ENCODE assay signal across 8 mouse cellular contexts in the genomic region with DNA sequence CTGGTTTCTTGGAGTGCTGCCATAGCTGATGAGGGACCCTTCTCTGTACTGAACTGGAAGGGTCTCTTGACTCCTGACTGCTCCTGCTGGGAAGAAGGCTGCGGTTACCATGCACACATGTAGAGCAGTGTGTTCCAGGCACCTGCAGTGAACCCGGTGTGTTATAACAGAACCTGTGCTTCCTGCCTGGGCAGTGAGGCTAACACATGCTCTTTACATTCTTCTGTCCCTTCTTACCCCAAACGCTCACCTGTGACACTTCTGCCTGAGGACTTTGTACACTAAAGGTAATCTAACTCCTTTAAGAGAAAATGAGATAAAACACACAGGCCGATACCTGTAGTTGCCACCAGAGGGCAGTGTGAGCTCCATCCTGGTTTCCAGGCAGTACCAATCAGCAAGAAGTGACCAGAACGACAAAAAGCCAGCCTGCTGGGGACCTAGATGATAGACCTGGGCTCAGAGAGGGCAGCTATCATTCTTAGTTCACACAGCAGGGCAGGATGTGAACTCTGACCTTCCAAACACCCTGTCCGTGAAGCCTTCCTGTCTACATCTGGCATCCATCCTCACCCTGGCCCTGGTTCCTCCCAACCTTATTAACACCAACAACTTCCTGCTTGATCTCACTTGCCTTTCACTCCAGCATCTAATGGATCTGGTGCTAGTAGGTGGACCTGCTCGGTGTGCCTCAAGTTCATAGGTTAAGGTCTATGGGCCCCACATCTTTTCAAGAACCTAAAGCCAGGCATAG. TPM values are rescaled to one million over a fixed set of nuclear protein-coding genes. Genes with fewer than 3 reads are reported as not detected.
DNase-seq lines count a peak whose midpoint lies in the region; ATAC-seq lines count a peak whose summit lies in the region.

No protein-coding gene starts in this region.

- ATAC-seq in midbrain, embryonic 16.5 days, result no peak
- ATAC-seq in intestine, embryonic 14.5 days (replicated peaks; ENCODE audit: low FRiP score, low TSS enrichment, low read depth), result no peak
- no peak for ATAC-seq in midbrain, embryonic 14.5 days (ENCODE audit: low FRiP score, low TSS enrichment)

- peaks cover 14% of the 10 kb centered on the region for H3K4me1 ChIP-seq in midbrain, embryonic 10.5 days
- H3K4me1 ChIP-seq in midbrain, embryonic 16.5 days (ENCODE audit: control insufficient read depth, insufficient read depth, low read length), result peaks cover 2% of the 10 kb centered on the region; the same call in 1 of the 2 replicates
- 0 out of 2 replicates have a peak, but pooled peaks cover 9% of the 10 kb centered on the region for H3K4me1 ChIP-seq in intestine, embryonic 14.5 days (replicated peaks; ENCODE audit: control insufficient read depth, insufficient read depth, low read length)
- peaks cover 7% of the 10 kb centered on the region for H3K4me1 ChIP-seq in midbrain, embryonic 14.5 days (ENCODE audit: control insufficient read depth, insufficient read depth, low read length)

- H3K4me2 ChIP-seq in midbrain, embryonic 16.5 days (ENCODE audit: low read length), result no peak overlapping the region
- no peak overlapping the region for H3K4me2 ChIP-seq in intestine, embryonic 14.5 days (ENCODE audit: low read length)
- H3K4me2 ChIP-seq in midbrain, embryonic 14.5 days (ENCODE audit: low read length), result no peak overlapping the region

- H3K4me3 ChIP-seq in midbrain, embryonic 10.5 days, result no peak overlapping the region
- H3K4me3 ChIP-seq in midbrain, embryonic 16.5 days (ENCODE audit: low read depth, low read length), result no peak overlapping the region
- no peak overlapping the region for H3K4me3 ChIP-seq in intestine, embryonic 14.5 days (ENCODE audit: low read depth, low read length)
- no peak overlapping the region for H3K4me3 ChIP-seq in midbrain, embryonic 14.5 days (replicated peaks; ENCODE audit: low read depth, low read length)

- no peaks in the 10 kb centered on the region for H3K27me3 ChIP-seq in midbrain, embryonic 10.5 days (ENCODE audit: low read depth, poor library complexity, severe bottlenecking)
- no peaks in the 10 kb centered on the region for H3K27me3 ChIP-seq in midbrain, embryonic 16.5 days (ENCODE audit: control insufficient read depth, insufficient read depth, low read depth, low read length)
- H3K27me3 ChIP-seq in intestine, embryonic 14.5 days (replicated peaks; ENCODE audit: control insufficient read depth, insufficient read depth, low read length), result no peaks in the 10 kb centered on the region
- no peaks in the 10 kb centered on the region for H3K27me3 ChIP-seq in midbrain, embryonic 14.5 days (ENCODE audit: control insufficient read depth, insufficient read depth, low read length)

- intact Hi-C loops in left cerebral cortex, postnatal 14 days (cut with DNase I), result loop anchor here (5.0 kb wide), 1 partner anchor 68 kb away; no protein-coding TSS in a partner anchor

- H3K9ac ChIP-seq in midbrain, embryonic 16.5 days (ENCODE audit: low read depth, low read length), result no peak overlapping the region
- no peak overlapping the region for H3K9ac ChIP-seq in intestine, embryonic 14.5 days (ENCODE audit: low read length)
- H3K9ac ChIP-seq in midbrain, embryonic 14.5 days (replicated peaks; ENCODE audit: low read length), result no peak overlapping the region

- peak; percentile 72 for DNase-seq in midbrain, embryonic 10.5 days (ENCODE audit: low spot score)
- DNase-seq in cerebellum, postnatal 36 days, result peak; percentile 82 to 88
- DNase-seq in frontal cortex, postnatal 36 days (ENCODE audit: low spot score in 2 of 2), result peak; percentile 76 to 91
- DNase-seq in intestine, embryonic 14.5 days (ENCODE audit: low spot score), result peak; percentile 94
- peak; percentile 83 to 87 for DNase-seq in left cerebral cortex, postnatal 14 days (ENCODE audit: low spot score in 2 of 2)
- DNase-seq in midbrain, embryonic 14.5 days, result peak; percentile 88
- peak; percentile 63 to 64 for DNase-seq in spleen, postnatal 36 days (ENCODE audit: low spot score in 2 of 2)

- WGBS in midbrain, embryonic 10.5 days, result 35% methylated on average over 7 of the region's 7 CpGs
- 31% methylated on average over 7 of the region's 7 CpGs for WGBS in midbrain, embryonic 16.5 days
- WGBS in intestine, embryonic 14.5 days, result 30% methylated on average over 7 of the region's 7 CpGs
- 37% methylated on average over 7 of the region's 7 CpGs for WGBS in midbrain, embryonic 14.5 days

- H3K27ac ChIP-seq in midbrain, embryonic 10.5 days (replicated peaks), result peak overlapping the region; percentile 61
- no peak overlapping the region for H3K27ac ChIP-seq in midbrain, embryonic 16.5 days (ENCODE audit: low read length)
- no peak overlapping the region for H3K27ac ChIP-seq in intestine, embryonic 14.5 days (ENCODE audit: low read depth)
- no peak overlapping the region for H3K27ac ChIP-seq in midbrain, embryonic 14.5 days (replicated peaks; ENCODE audit: low read depth, low read length)

- no peaks in the 10 kb centered on the region for H3K36me3 ChIP-seq in midbrain, embryonic 10.5 days
- no peaks in the 10 kb centered on the region for H3K36me3 ChIP-seq in midbrain, embryonic 16.5 days (ENCODE audit: control insufficient read depth, insufficient read depth, low read length)
- no peaks in the 10 kb centered on the region for H3K36me3 ChIP-seq in intestine, embryonic 14.5 days (ENCODE audit: control insufficient read depth, insufficient read depth, low read length)
- H3K36me3 ChIP-seq in midbrain, embryonic 14.5 days (ENCODE audit: control insufficient read depth, insufficient read depth, low read length), result no peaks in the 10 kb centered on the region

- no peaks in the 10 kb centered on the region for H3K9me3 ChIP-seq in midbrain, embryonic 10.5 days (replicated peaks)
- no peaks in the 10 kb centered on the region for H3K9me3 ChIP-seq in midbrain, embryonic 16.5 days (replicated peaks; ENCODE audit: control insufficient read depth, low read length, poor library complexity, severe bottlenecking)
- H3K9me3 ChIP-seq in intestine, embryonic 14.5 days (ENCODE audit: control insufficient read depth, low read length), result no peaks in the 10 kb centered on the region
- no peaks in the 10 kb centered on the region for H3K9me3 ChIP-seq in midbrain, embryonic 14.5 days (ENCODE audit: control insufficient read depth, low read length)

RNA-seq across cellular contexts. Expression of a gene that starts 16.6 kb away (rescaled TPM):
- polyA plus RNA-seq in midbrain, embryonic 10.5 days (2016; fragmentation: Nextera tagmentation; extraction: Ambion mirVana), result 10.0 and 11.0 TPM in 2 replicates
- polyA plus RNA-seq in midbrain, embryonic 16.5 days (2015; fragmentation: Nextera tagmentation; extraction: Ambion mirVana), result 6.7 and 7.8 TPM in 2 replicates
- 30.1 and 34.9 TPM in 2 replicates for polyA plus RNA-seq in intestine, embryonic 14.5 days (2014; fragmentation: Nextera tagmentation; extraction: Ambion mirVana)
- 1 to 10 TPM; 7.7 to 9.0 TPM for total RNA-seq in left cerebral cortex, postnatal 14 days (2021)
- 5.6 and 7.3 TPM in 2 replicates for polyA plus RNA-seq in midbrain, embryonic 14.5 days (2014; fragmentation: Nextera tagmentation; extraction: Ambion mirVana)

RNA-seq across cellular contexts. Expression of a gene that starts 19.5 kb away (rescaled TPM):
- not detected in 2 replicates for polyA plus RNA-seq in midbrain, embryonic 10.5 days (2016; fragmentation: Nextera tagmentation; extraction: Ambion mirVana)
- 0.20 TPM in 1 of 2 replicates, not detected in the other for polyA plus RNA-seq in midbrain, embryonic 16.5 days (2015; fragmentation: Nextera tagmentation; extraction: Ambion mirVana)
- polyA plus RNA-seq in intestine, embryonic 14.5 days (2014; fragmentation: Nextera tagmentation; extraction: Ambion mirVana), result 0.66 and 1.1 TPM in 2 replicates
- under 1 TPM in 1 of 2 experiments, not detected in 1; 0.11 TPM for total RNA-seq in left cerebral cortex, postnatal 14 days (2021)
- polyA plus RNA-seq in midbrain, embryonic 14.5 days (2014; fragmentation: Nextera tagmentation; extraction: Ambion mirVana), result 0.08 and 0.11 TPM in 2 replicates

RNA-seq across cellular contexts. Expression of a gene that starts 29.9 kb away (rescaled TPM):
- polyA plus RNA-seq in midbrain, embryonic 10.5 days (2016; fragmentation: Nextera tagmentation; extraction: Ambion mirVana), result 0.02 TPM in 1 of 2 replicates, not detected in the other
- polyA plus RNA-seq in midbrain, embryonic 16.5 days (2015; fragmentation: Nextera tagmentation; extraction: Ambion mirVana), result 0.15 and 0.16 TPM in 2 replicates
- polyA plus RNA-seq in intestine, embryonic 14.5 days (2014; fragmentation: Nextera tagmentation; extraction: Ambion mirVana), result 0.22 TPM in 1 of 2 replicates, not detected in the other
- total RNA-seq in left cerebral cortex, postnatal 14 days (2021), result 10 to 100 TPM; 16.7 to 20.6 TPM
- 0.18 and 0.23 TPM in 2 replicates for polyA plus RNA-seq in midbrain, embryonic 14.5 days (2014; fragmentation: Nextera tagmentation; extraction: Ambion mirVana)

RNA-seq across cellular contexts. Expression of a gene that starts 46.1 kb away (rescaled TPM):
- 0.21 and 0.52 TPM in 2 replicates for polyA plus RNA-seq in midbrain, embryonic 10.5 days (2016; fragmentation: Nextera tagmentation; extraction: Ambion mirVana)
- 0.09 and 0.31 TPM in 2 replicates for polyA plus RNA-seq in midbrain, embryonic 16.5 days (2015; fragmentation: Nextera tagmentation; extraction: Ambion mirVana)
- polyA plus RNA-seq in intestine, embryonic 14.5 days (2014; fragmentation: Nextera tagmentation; extraction: Ambion mirVana), result 0.09 TPM in 1 of 2 replicates, not detected in the other
- not detected for total RNA-seq in left cerebral cortex, postnatal 14 days (2021)
- polyA plus RNA-seq in midbrain, embryonic 14.5 days (2014; fragmentation: Nextera tagmentation; extraction: Ambion mirVana), result 0.26 and 0.43 TPM in 2 replicates

RNA-seq across cellular contexts. Expression of a gene that starts 58.0 kb away (rescaled TPM):
- 9.1 and 9.5 TPM in 2 replicates for polyA plus RNA-seq in midbrain, embryonic 10.5 days (2016; fragmentation: Nextera tagmentation; extraction: Ambion mirVana)
- 1.8 and 2.3 TPM in 2 replicates for polyA plus RNA-seq in midbrain, embryonic 16.5 days (2015; fragmentation: Nextera tagmentation; extraction: Ambion mirVana)
- 16.7 and 17.5 TPM in 2 replicates for polyA plus RNA-seq in intestine, embryonic 14.5 days (2014; fragmentation: Nextera tagmentation; extraction: Ambion mirVana)
- 1 to 10 TPM; 2.3 to 4.6 TPM for total RNA-seq in left cerebral cortex, postnatal 14 days (2021)
- polyA plus RNA-seq in midbrain, embryonic 14.5 days (2014; fragmentation: Nextera tagmentation; extraction: Ambion mirVana), result 3.7 and 7.0 TPM in 2 replicates
